Mouse (Mus musculus): Measurements from ENCODE around the gene Jade2. TPM values are rescaled to one million over a fixed set of nuclear protein-coding genes. Genes with fewer than 3 reads are reported as not detected.

The Jade2 gene
- polyA plus RNA-seq (2011; ENCODE audit: insufficient read depth, insufficient read length, low read depth, missing spikeins): 9.6 and 10.1 TPM in 2 replicates

DNA sequence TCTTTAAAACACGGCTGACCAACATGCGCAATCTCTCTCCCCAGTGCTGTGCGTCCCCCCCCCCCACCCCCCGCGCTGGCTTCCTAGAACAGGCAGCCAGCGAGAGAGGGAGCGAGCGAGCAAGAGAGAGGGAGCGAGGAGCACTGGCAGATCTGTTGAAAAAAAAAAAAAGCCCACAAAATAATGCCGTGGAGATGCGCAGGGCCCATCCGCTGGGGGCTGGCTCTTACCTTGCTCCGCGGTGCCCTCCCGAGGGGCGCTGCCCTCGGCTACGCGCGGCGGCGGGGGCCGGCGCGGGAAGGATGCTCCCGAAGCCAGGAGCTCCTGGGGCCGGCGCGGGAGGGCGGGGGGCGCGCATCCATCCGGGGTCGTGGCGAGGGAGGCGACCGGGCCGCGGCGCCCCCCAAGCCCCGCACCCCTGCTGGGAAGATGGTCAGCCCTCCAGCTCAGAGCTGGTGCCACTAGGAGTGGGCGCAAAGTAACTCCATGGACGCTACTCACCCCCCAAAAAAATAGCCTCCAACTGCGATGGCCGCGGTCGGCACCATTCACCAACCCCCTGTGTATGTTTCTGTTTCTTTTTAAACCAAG is at the start of gene Jade2:
TSS of gene Jade2 (minus strand) at position 573 of the 591 bp plus-strand sequence.
- Histone ChIP-seq H3K9ac (ENCODE audit: low read depth, poor library complexity, severe bottlenecking) (peak within 1 kb of the TSS; percentile 78), H3K27me3 (ENCODE audit: control insufficient read depth, insufficient read depth, low read length, poor library complexity, severe bottlenecking) (no peaks in the 10 kb centered on the region)
- TF ChIP-seq EP300 (IDR thresholded peaks at IDR 0.05; ENCODE audit: insufficient read depth, low read depth, low read length): no peak
- no peak for TF ChIP-seq POLR2A (IDR thresholded peaks at IDR 0.05; ENCODE audit: insufficient read depth, low read length)
- TF ChIP-seq CTCF (IDR thresholded peaks at IDR 0.05; ENCODE audit: low read depth, low read length): no peak

GRCm38 (mm10) chr11:51904224-51904623 is 46.8 kb upstream of the Jade2 start:
- no peak overlapping the region for H3K4me3 ChIP-seq (ENCODE audit: low read depth, low read length)
- H3K9ac ChIP-seq (ENCODE audit: low read depth, poor library complexity, severe bottlenecking): no peak overlapping the region
- no peak overlapping the region for H3K27ac ChIP-seq (ENCODE audit: insufficient read depth, low read length)
- H3K9me3 ChIP-seq (replicated peaks; ENCODE audit: control insufficient read depth, insufficient read depth, low read length, poor library complexity, severe bottlenecking): no peaks in the 10 kb centered on the region
- H3K27me3 ChIP-seq (ENCODE audit: control insufficient read depth, insufficient read depth, low read length, poor library complexity, severe bottlenecking): no peaks in the 10 kb centered on the region
- no peak for TF ChIP-seq EP300 (IDR thresholded peaks at IDR 0.05; ENCODE audit: insufficient read depth, low read depth, low read length)
- no peak for TF ChIP-seq POLR2A (IDR thresholded peaks at IDR 0.05; ENCODE audit: insufficient read depth, low read length)
- no peak for TF ChIP-seq CTCF (IDR thresholded peaks at IDR 0.05; ENCODE audit: low read depth, low read length)
- no peaks in the 10 kb centered on the region for H3K4me1 ChIP-seq (ENCODE audit: control insufficient read depth, insufficient read depth, low read length)
- no peaks in the 10 kb centered on the region for H3K36me3 ChIP-seq (ENCODE audit: control insufficient read depth, insufficient read depth, low read length, poor library complexity, severe bottlenecking)

More for the DNA sequence above, at the start of gene Jade2:
- Histone ChIP-seq H3K36me3 (ENCODE audit: control insufficient read depth, insufficient read depth, low read length, poor library complexity, severe bottlenecking) (no peaks in the 10 kb centered on the region), H3K4me3 (ENCODE audit: low read depth, low read length) (peak within 1 kb of the TSS; percentile 82), H3K9me3 (replicated peaks; ENCODE audit: control insufficient read depth, insufficient read depth, low read length, poor library complexity, severe bottlenecking) (no peaks in the 10 kb centered on the region), H3K27ac (ENCODE audit: insufficient read depth, low read length) (peak within 1 kb of the TSS; percentile 35), H3K4me1 (ENCODE audit: control insufficient read depth, insufficient read depth, low read length) (no peaks in the 10 kb centered on the region)

GRCm38 (mm10) chr11:51899691-51900090 is 42.2 kb upstream of the Jade2 start:
- Histone ChIP-seq H3K36me3 (ENCODE audit: control insufficient read depth, insufficient read depth, low read length, poor library complexity, severe bottlenecking) (no peaks in the 10 kb centered on the region), H3K27me3 (ENCODE audit: control insufficient read depth, insufficient read depth, low read length, poor library complexity, severe bottlenecking) (no peaks in the 10 kb centered on the region), H3K4me3 (ENCODE audit: low read depth, low read length) (peak overlapping the region; percentile 21; the same call in 1 of the 2 replicates), H3K9me3 (replicated peaks; ENCODE audit: control insufficient read depth, insufficient read depth, low read length, poor library complexity, severe bottlenecking) (no peaks in the 10 kb centered on the region), H3K27ac (ENCODE audit: insufficient read depth, low read length) (no peak overlapping the region), H3K9ac (ENCODE audit: low read depth, poor library complexity, severe bottlenecking) (no peak overlapping the region), H3K4me1 (ENCODE audit: control insufficient read depth, insufficient read depth, low read length) (no peaks in the 10 kb centered on the region)
- TF ChIP-seq CTCF (IDR thresholded peaks at IDR 0.05; ENCODE audit: low read depth, low read length) (no peak), EP300 (IDR thresholded peaks at IDR 0.05; ENCODE audit: insufficient read depth, low read depth, low read length) (no peak)

GRCm38 (mm10) chr11:51898326-51899080 is 41.0 kb upstream of the Jade2 start:
- no peak for TF ChIP-seq EP300 (IDR thresholded peaks at IDR 0.05; ENCODE audit: insufficient read depth, low read depth, low read length)
- TF ChIP-seq CTCF (IDR thresholded peaks at IDR 0.05; ENCODE audit: low read depth, low read length): no peak
- no peak for TF ChIP-seq POLR2A (IDR thresholded peaks at IDR 0.05; ENCODE audit: insufficient read depth, low read length)
- H3K27me3 ChIP-seq (ENCODE audit: control insufficient read depth, insufficient read depth, low read length, poor library complexity, severe bottlenecking): no peaks in the 10 kb centered on the region
- no peak overlapping the region for H3K27ac ChIP-seq (ENCODE audit: insufficient read depth, low read length)
- H3K9me3 ChIP-seq (replicated peaks; ENCODE audit: control insufficient read depth, insufficient read depth, low read length, poor library complexity, severe bottlenecking): no peaks in the 10 kb centered on the region
- H3K4me1 ChIP-seq (ENCODE audit: control insufficient read depth, insufficient read depth, low read length): no peaks in the 10 kb centered on the region
- H3K9ac ChIP-seq (ENCODE audit: low read depth, poor library complexity, severe bottlenecking): no peak overlapping the region
- H3K36me3 ChIP-seq (ENCODE audit: control insufficient read depth, insufficient read depth, low read length, poor library complexity, severe bottlenecking): no peaks in the 10 kb centered on the region
- H3K4me3 ChIP-seq (ENCODE audit: low read depth, low read length): no peak overlapping the region

GRCm38 (mm10) chr11:51897311-51897710 is 39.9 kb upstream of the Jade2 start:
- Histone ChIP-seq H3K27ac (ENCODE audit: insufficient read depth, low read length) (no peak overlapping the region), H3K36me3 (ENCODE audit: control insufficient read depth, insufficient read depth, low read length, poor library complexity, severe bottlenecking) (no peaks in the 10 kb centered on the region), H3K27me3 (ENCODE audit: control insufficient read depth, insufficient read depth, low read length, poor library complexity, severe bottlenecking) (no peaks in the 10 kb centered on the region), H3K9ac (ENCODE audit: low read depth, poor library complexity, severe bottlenecking) (no peak overlapping the region), H3K4me3 (ENCODE audit: low read depth, low read length) (peak overlapping the region; percentile 18), H3K9me3 (replicated peaks; ENCODE audit: control insufficient read depth, insufficient read depth, low read length, poor library complexity, severe bottlenecking) (no peaks in the 10 kb centered on the region), H3K4me1 (ENCODE audit: control insufficient read depth, insufficient read depth, low read length) (no peaks in the 10 kb centered on the region)
- TF ChIP-seq CTCF (IDR thresholded peaks at IDR 0.05; ENCODE audit: low read depth, low read length) (no peak), POLR2A (IDR thresholded peaks at IDR 0.05; ENCODE audit: insufficient read depth, low read length) (no peak), EP300 (IDR thresholded peaks at IDR 0.05; ENCODE audit: insufficient read depth, low read depth, low read length) (no peak)

DNA sequence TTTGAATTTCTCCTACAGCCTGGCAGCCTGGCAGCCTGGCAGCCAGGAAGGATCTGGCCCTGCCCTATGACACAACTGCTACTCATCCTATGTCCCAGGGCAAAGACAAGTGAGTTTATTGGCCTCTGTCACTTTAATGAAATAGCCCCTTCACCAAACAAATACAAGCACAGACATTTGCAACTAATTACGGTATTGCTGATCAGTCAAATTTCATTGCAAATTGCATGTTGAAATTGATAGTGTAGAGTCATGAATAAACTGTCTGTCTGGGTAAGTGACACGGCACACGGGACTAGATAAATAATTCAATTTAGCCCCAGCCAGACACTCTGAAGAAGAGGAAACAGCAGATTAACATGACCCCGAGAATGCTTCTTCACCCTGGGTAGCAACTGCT is 38.6 kb upstream of the Jade2 start:
- no peaks in the 10 kb centered on the region for H3K36me3 ChIP-seq (ENCODE audit: control insufficient read depth, insufficient read depth, low read length, poor library complexity, severe bottlenecking)
- no peak overlapping the region for H3K27ac ChIP-seq (ENCODE audit: insufficient read depth, low read length)
- H3K9ac ChIP-seq (ENCODE audit: low read depth, poor library complexity, severe bottlenecking): no peak overlapping the region
- TF ChIP-seq POLR2A (IDR thresholded peaks at IDR 0.05; ENCODE audit: insufficient read depth, low read length): no peak
- H3K9me3 ChIP-seq (replicated peaks; ENCODE audit: control insufficient read depth, insufficient read depth, low read length, poor library complexity, severe bottlenecking): no peaks in the 10 kb centered on the region
- no peaks in the 10 kb centered on the region for H3K27me3 ChIP-seq (ENCODE audit: control insufficient read depth, insufficient read depth, low read length, poor library complexity, severe bottlenecking)
- no peak overlapping the region for H3K4me3 ChIP-seq (ENCODE audit: low read depth, low read length)
- H3K4me1 ChIP-seq (ENCODE audit: control insufficient read depth, insufficient read depth, low read length): no peaks in the 10 kb centered on the region
